Mouse (Mus musculus) forebrain, embryonic 16.5 days (tissue): ENCODE results near the gene Trim2. TPM values are rescaled to one million over a fixed set of nuclear protein-coding genes. Genes with fewer than 3 reads are reported as not detected.
A peak's percentile ranks its signal among the peaks of the same experiment; 100 is the strongest.

Experiments
- ATAC-seq: fragments of 200-750 bp; cut with Nextera tagmentation; 2 replicates; pipeline ENCODE4 v1.8.0; 2017; ENCODE audit warnings: mild to moderate bottlenecking, moderate library complexity
- H3K27ac ChIP-seq: fragments of 300-500 bp; sonication (generic); 2 replicates; pipeline ENCODE4 v1.5.1; 2014; ENCODE audit warnings: low read length, control low read depth
- H3K27me3 ChIP-seq: fragments of 300-500 bp; sonication (generic); replicated peaks from 2 replicates; pipeline ENCODE4 v1.6.1; 2014; ENCODE audit warnings: low read length; ENCODE audit not compliant: control insufficient read depth, insufficient read depth
- H3K36me3 ChIP-seq: fragments of 300-500 bp; sonication (generic); 2 replicates; pipeline ENCODE4 v1.6.1; 2014; ENCODE audit not compliant: control insufficient read depth, insufficient read depth
- H3K4me1 ChIP-seq: fragments of 300-500 bp; sonication (generic); replicated peaks from 2 replicates; pipeline ENCODE4 v1.6.1; 2014; ENCODE audit warnings: low read length; ENCODE audit not compliant: control insufficient read depth, insufficient read depth
- H3K4me2 ChIP-seq: fragments of 300-500 bp; sonication (generic); 2 replicates; pipeline ENCODE4 v1.6.1; 2014; ENCODE audit warnings: mild to moderate bottlenecking, low read length, control low read depth
- H3K4me3 ChIP-seq: fragments of 300-500 bp; sonication (generic); replicated peaks from 2 replicates; pipeline ENCODE4 v1.5.1; 2014; ENCODE audit warnings: mild to moderate bottlenecking, low read length, control low read depth
- H3K9ac ChIP-seq: fragments of 300-500 bp; sonication (generic); replicated peaks from 2 replicates; pipeline ENCODE4 v1.6.1; 2014; ENCODE audit warnings: low read depth, low read length, control low read depth
- H3K9me3 ChIP-seq: fragments of 300-500 bp; sonication (generic); 2 replicates; pipeline ENCODE4 v1.6.1; 2016; ENCODE audit warnings: low read length; ENCODE audit not compliant: control insufficient read depth
- WGBS: fragments of 180-500 bp; shearing (Covaris S2); extraction: QIAGEN DNeasy Blood & Tissue Kit; methylation state at CpG from one replicate; pipeline ENCODE4 v1.1.7; 2014; 5-methylcytosine and 5-hydroxymethylcytosine counted together
- polyA plus RNA-seq: library from polyadenylated mRNA; unstranded; fragments of >200 nt; fragmentation: Nextera tagmentation; extraction: Ambion mirVana; gene quantifications from 2 replicates; pipeline ENCODE4 v1.2.1, GENCODE M21; 2015

The Trim2 gene
- polyA plus RNA-seq, 1 experiment from 2014 or later, result 195 TPM

- Histone ChIP-seq H3K4me1 (no peaks in the 10 kb centered on the region), H3K9me3 (no peaks in the 10 kb centered on the region), H3K27ac (no peak overlapping the region), H3K36me3 (peaks cover 39% of the 10 kb centered on the region), H3K9ac (no peak overlapping the region), H3K4me2 (no peak overlapping the region), H3K4me3 (no peak overlapping the region), H3K27me3 (no peaks in the 10 kb centered on the region)
- peak; percentile 58 for ATAC-seq
- WGBS, result 74% methylated on average over 5 of the region's 5 CpGs
These were observed 140.6 kb downstream of the Trim2 start for GRCm38 (mm10) chr3:84166073-84166472.

GRCm38 (mm10) chr3:84165391-84165790, 141.3 kb downstream of the Trim2 start:
- peaks cover 37% of the 10 kb centered on the region for H3K36me3 ChIP-seq
- ATAC-seq, result no peak
- no peaks in the 10 kb centered on the region for H3K9me3 ChIP-seq
- no peak overlapping the region for H3K9ac ChIP-seq
- no peak overlapping the region for H3K4me3 ChIP-seq
- H3K4me1 ChIP-seq, result no peaks in the 10 kb centered on the region
- no peak overlapping the region for H3K4me2 ChIP-seq
- H3K27ac ChIP-seq, result no peak overlapping the region
- 96% methylated on average over 3 of the region's 3 CpGs for WGBS
- no peaks in the 10 kb centered on the region for H3K27me3 ChIP-seq

- H3K4me3 ChIP-seq, result no peak overlapping the region
- no peak for ATAC-seq
- H3K9ac ChIP-seq, result no peak overlapping the region
- no peak overlapping the region for H3K4me2 ChIP-seq
- H3K4me1 ChIP-seq, result peaks cover 8% of the 10 kb centered on the region; the same call in 1 of the 2 replicates
- whole genome bisulfite sequencing, result 92% methylated on average over 4 of the region's 4 CpGs
- no peaks in the 10 kb centered on the region for H3K27me3 ChIP-seq
- H3K27ac ChIP-seq, result no peak overlapping the region
- no peaks in the 10 kb centered on the region for H3K9me3 ChIP-seq
- H3K36me3 ChIP-seq, result peaks cover 16% of the 10 kb centered on the region
These were observed 148.9 kb downstream of the Trim2 start for GRCm38 (mm10) chr3:84157559-84158350.

- peaks cover 8% of the 10 kb centered on the region; the same call in 1 of the 2 replicates for H3K4me1 ChIP-seq
- no peaks in the 10 kb centered on the region for H3K9me3 ChIP-seq
- no peak overlapping the region for H3K4me3 ChIP-seq
- H3K36me3 ChIP-seq, result peaks cover 16% of the 10 kb centered on the region
- ATAC-seq, result no peak
- 45% methylated on average over 4 of the region's 4 CpGs for WGBS
- H3K27me3 ChIP-seq, result no peaks in the 10 kb centered on the region
- H3K4me2 ChIP-seq, result no peak overlapping the region
- H3K27ac ChIP-seq, result no peak overlapping the region
- no peak overlapping the region for H3K9ac ChIP-seq
These were observed 149.7 kb downstream of the Trim2 start for GRCm38 (mm10) chr3:84157011-84157410.

GRCm38 (mm10) chr3:84156105-84156504, 150.6 kb downstream of the Trim2 start:
- peaks cover 11% of the 10 kb centered on the region for H3K36me3 ChIP-seq
- no peaks in the 10 kb centered on the region for H3K9me3 ChIP-seq
- H3K4me1 ChIP-seq, result peaks cover 8% of the 10 kb centered on the region; the same call in 1 of the 2 replicates
- no peak overlapping the region for H3K27ac ChIP-seq
- WGBS, result 50% methylated on average over 6 of the region's 6 CpGs
- peak overlapping the region; percentile 58; the same call in 1 of the 2 replicates for H3K4me3 ChIP-seq
- no peak for ATAC-seq
- peak overlapping the region; percentile 97 for H3K4me2 ChIP-seq
- H3K9ac ChIP-seq, result no peak overlapping the region
- no peaks in the 10 kb centered on the region for H3K27me3 ChIP-seq

GRCm38 (mm10) chr3:84155558-84156006, 151.1 kb downstream of the Trim2 start, which contains the start of gene Mnd1:
Mnd1 (minus strand) TSS chr3:84155786.
- Histone ChIP-seq H3K4me3 (peak within 1 kb of the TSS; percentile 58), H3K27me3 (no peaks in the 10 kb centered on the region), H3K9ac (peak within 1 kb of the TSS; percentile 64), H3K4me2 (peak within 1 kb of the TSS; percentile 97), H3K36me3 (peaks cover 11% of the 10 kb centered on the region), H3K4me1 (peaks cover 8% of the 10 kb centered on the region; the same call in 1 of the 2 replicates), H3K27ac (no peak within 1 kb of the TSS; the same call in none of the 2 replicates), H3K9me3 (no peaks in the 10 kb centered on the region)
- WGBS, result under 1% methylated on average over 29 of the region's 29 CpGs
- peak; percentile 96 for ATAC-seq

GRCm38 (mm10) chr3:84155146-84155545, 151.5 kb downstream of the Trim2 start:
- H3K27me3 ChIP-seq, result no peaks in the 10 kb centered on the region
- H3K4me1 ChIP-seq, result peaks cover 8% of the 10 kb centered on the region; the same call in 1 of the 2 replicates
- no peaks in the 10 kb centered on the region for H3K9me3 ChIP-seq
- no peak overlapping the region; the same call in none of the 2 replicates for H3K27ac ChIP-seq
- no peak; the same call in none of the 2 replicates for ATAC-seq
- peak overlapping the region; percentile 97 for H3K4me2 ChIP-seq
- H3K36me3 ChIP-seq, result peaks cover 11% of the 10 kb centered on the region
- under 1% methylated on average over 26 of the region's 27 CpGs for WGBS
- peak overlapping the region; percentile 64 for H3K9ac ChIP-seq
- H3K4me3 ChIP-seq, result peak overlapping the region; percentile 58

- H3K27ac ChIP-seq, result no peak overlapping the region
- H3K4me2 ChIP-seq, result peak overlapping the region; percentile 97
- no peak overlapping the region for H3K9ac ChIP-seq
- peaks cover 8% of the 10 kb centered on the region; the same call in 1 of the 2 replicates for H3K4me1 ChIP-seq
- H3K36me3 ChIP-seq, result peaks cover 7% of the 10 kb centered on the region
- no peaks in the 10 kb centered on the region for H3K9me3 ChIP-seq
- no peak for ATAC-seq
- no peak overlapping the region for H3K4me3 ChIP-seq
- 12% methylated on average over 12 of the region's 12 CpGs for WGBS
- H3K27me3 ChIP-seq, result no peaks in the 10 kb centered on the region
These were observed 151.9 kb downstream of the Trim2 start for GRCm38 (mm10) chr3:84154721-84155141.

GRCm38 (mm10) chr3:84149831-84150230, 156.8 kb downstream of the Trim2 start:
- no peak overlapping the region for H3K4me2 ChIP-seq
- no peaks in the 10 kb centered on the region for H3K4me1 ChIP-seq
- no peak for ATAC-seq
- no peak overlapping the region for H3K9ac ChIP-seq
- H3K4me3 ChIP-seq, result no peak overlapping the region
- H3K36me3 ChIP-seq, result no peaks in the 10 kb centered on the region
- H3K27ac ChIP-seq, result no peak overlapping the region
- no peaks in the 10 kb centered on the region for H3K9me3 ChIP-seq
- no peaks in the 10 kb centered on the region for H3K27me3 ChIP-seq
- whole genome bisulfite sequencing, result 95% methylated on average over 3 of the region's 3 CpGs
